Mouse (Mus musculus) inflammation-experienced regulatory T-cells, adult 6 months (primary cell): ENCODE results near the gene Pik3c2a. TPM values are rescaled to one million over a fixed set of nuclear protein-coding genes. Genes with fewer than 3 reads are reported as not detected.

ENCODE experiments used
- ATAC-seq: one replicate; pipeline ENCODE4 v1.8.0; 2017
- polyA plus RNA-seq, 3 experiments: library from polyadenylated mRNA; unstranded; fragments of 100-300 nt; shearing (Covaris generic); gene quantifications; one replicate each; pipeline ENCODE4 v1.2.1; 2017

Pik3c2a gene
- polyA plus RNA-seq, 3 experiments from 2014 or later, result 60.3 to 94.3 (median 64.7) TPM

DNA sequence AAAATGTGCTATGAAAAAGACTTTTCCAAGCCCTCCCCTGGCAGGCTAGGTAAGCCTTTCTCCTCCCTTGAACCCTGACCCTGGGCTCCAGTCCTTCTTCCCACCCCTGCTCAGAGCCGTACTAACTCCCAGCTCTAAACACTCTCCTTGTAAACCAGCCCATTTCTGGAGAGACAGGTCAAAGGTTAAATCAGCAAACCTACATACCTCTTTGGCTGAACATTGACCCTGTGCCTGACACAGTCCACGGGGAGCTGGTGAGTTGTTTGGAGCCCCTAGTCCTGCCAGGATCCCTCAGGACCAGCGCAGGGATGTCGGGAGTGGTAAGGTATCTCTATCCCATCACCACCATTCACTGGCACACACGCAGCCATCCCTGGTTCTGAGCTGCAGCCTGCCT lies 150.9 kb downstream of the Pik3c2a start:
- no peak for ATAC-seq

DNA sequence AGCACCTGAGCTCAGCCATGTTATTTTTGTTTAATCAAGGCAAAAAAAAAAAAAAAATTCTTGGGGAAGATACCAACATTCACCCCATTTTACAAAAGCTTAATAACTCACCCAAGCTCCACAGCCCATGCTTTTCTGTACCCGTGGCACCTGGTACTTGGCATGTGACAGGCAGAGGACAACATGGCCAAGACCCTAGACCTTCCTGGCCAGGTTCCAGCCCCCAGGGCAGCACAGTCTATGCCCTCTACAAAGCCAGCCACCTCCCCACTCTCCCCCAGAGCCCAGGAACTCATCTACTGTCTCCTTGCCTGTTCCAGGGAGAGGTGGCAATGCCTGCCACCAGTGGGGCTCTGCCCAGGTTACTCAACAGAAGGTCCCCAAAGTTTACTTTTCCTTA lies 152.7 kb downstream of the Pik3c2a start:
- no peak for ATAC-seq

DNA sequence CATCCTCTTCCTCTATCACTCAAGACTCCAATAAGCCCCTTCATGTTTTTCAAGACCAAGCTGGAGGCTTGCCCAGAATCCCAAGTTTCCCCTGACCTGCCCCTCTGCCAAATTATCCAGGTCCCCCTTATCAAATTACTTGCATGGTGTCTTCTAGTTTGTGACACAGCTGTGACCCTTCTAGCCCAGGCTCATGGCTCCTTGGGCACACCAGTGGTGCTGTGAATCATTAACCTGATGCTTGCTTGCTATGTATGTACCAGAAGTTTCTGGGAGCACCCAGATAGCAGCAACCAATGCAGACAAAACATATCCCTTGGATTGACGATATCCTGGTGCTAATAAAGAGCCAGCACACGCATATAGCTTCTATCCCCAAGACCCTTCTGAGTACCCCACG lies 154.3 kb downstream of the Pik3c2a start:
- ATAC-seq, result no peak

DNA sequence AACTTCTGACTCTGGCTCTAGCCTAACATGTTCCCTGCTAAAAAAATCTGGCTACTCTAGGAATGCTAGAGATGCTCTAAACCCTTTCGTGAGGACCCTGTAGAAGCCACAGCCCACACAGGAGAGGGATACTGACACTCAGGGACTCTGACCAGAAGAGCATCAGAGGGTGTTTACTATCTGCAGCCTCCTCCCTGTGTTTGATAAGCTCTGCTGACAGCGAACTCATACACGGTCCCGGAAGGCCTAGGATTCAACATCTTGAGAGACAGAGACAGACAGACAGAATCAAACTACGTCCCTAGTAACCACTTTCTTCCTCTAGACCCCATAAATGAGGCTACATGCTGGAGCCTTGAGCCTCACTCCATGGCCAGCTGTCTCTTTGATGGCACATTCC lies 155.3 kb downstream of the Pik3c2a start:
- ATAC-seq, result no peak

Other genes with a start within 250 kb of the Pik3c2a start
- 10 to 100 TPM in 1 of 3 experiments, 1 to 10 TPM in 2; 4.6 to 13.4 (median 6.8) TPM for gene Plekha7, start 135.1 kb downstream of the Pik3c2a start, polyA plus RNA-seq
- gene Rps13, start 109.3 kb downstream of the Pik3c2a start, polyA plus RNA-seq, result 100 to 1,000 TPM; 321 to 978 (median 399) TPM
- 10 to 100 TPM in 2 of 3 experiments, 1 to 10 TPM in 1; 8.1 to 25.8 (median 24.9) TPM for gene Nucb2, start 60.9 kb upstream of the Pik3c2a start, polyA plus RNA-seq